Mouse (Mus musculus) midbrain, embryonic 11.5 days (tissue): ENCODE results near the gene Glis3. TPM values are rescaled to one million over a fixed set of nuclear protein-coding genes. Genes with fewer than 3 reads are reported as not detected.

Experiments used
- ATAC-seq: fragments of 200-750 bp; cut with Nextera tagmentation; 2 replicates; pipeline ENCODE4 v1.8.0; 2017; ENCODE audit warnings: moderate TSS enrichment, moderate library complexity; ENCODE audit not compliant: low FRiP score
- DNase-seq: peaks from one replicate; pipeline ENCODE4 v3.0.0; 2015; ENCODE audit warnings: low spot score; ENCODE audit errors: missing footprints
- H3K27ac ChIP-seq: fragments of 300-500 bp; sonication (generic); 2 replicates; pipeline ENCODE4 v1.5.1; 2014; ENCODE audit warnings: low read depth, low read length
- H3K27me3 ChIP-seq: fragments of 300-500 bp; sonication (generic); 2 replicates; pipeline ENCODE4 v1.6.1; 2014; ENCODE audit warnings: mild to moderate bottlenecking, low read length, moderate library complexity, mixed read lengths; ENCODE audit not compliant: control insufficient read depth, insufficient read depth
- H3K36me3 ChIP-seq: fragments of 300-500 bp; sonication (generic); 2 replicates; pipeline ENCODE4 v1.6.1; 2014; ENCODE audit warnings: mild to moderate bottlenecking, low read length, moderate library complexity, mixed read lengths; ENCODE audit not compliant: control insufficient read depth, insufficient read depth
- H3K4me1 ChIP-seq: fragments of 300-500 bp; sonication (generic); 2 replicates; pipeline ENCODE4 v1.6.1; 2014; ENCODE audit warnings: low read length; ENCODE audit not compliant: control insufficient read depth, insufficient read depth
- H3K4me2 ChIP-seq: fragments of 300-500 bp; sonication (generic); 2 replicates; pipeline ENCODE4 v1.6.1; 2014; ENCODE audit warnings: mild to moderate bottlenecking, moderate library complexity
- H3K4me3 ChIP-seq: fragments of 300-500 bp; sonication (generic); 2 replicates; pipeline ENCODE4 v1.5.1; 2014; ENCODE audit warnings: low read depth, low read length
- H3K9ac ChIP-seq: fragments of 300-500 bp; sonication (generic); 2 replicates; pipeline ENCODE4 v1.6.1; 2014; ENCODE audit warnings: low read length
- H3K9me3 ChIP-seq: fragments of 300-500 bp; sonication (generic); 2 replicates; pipeline ENCODE4 v1.6.1; 2016; ENCODE audit warnings: low read length; ENCODE audit not compliant: control insufficient read depth
- WGBS: fragments of 180-500 bp; shearing (Covaris S2); extraction: QIAGEN DNeasy Blood & Tissue Kit; methylation state at CpG from one replicate; pipeline ENCODE4 v1.1.7; 2014; 5-methylcytosine and 5-hydroxymethylcytosine counted together
- polyA plus RNA-seq: library from polyadenylated mRNA; unstranded; fragments of >200 nt; fragmentation: Nextera tagmentation; extraction: Ambion mirVana; gene quantifications from 2 replicates; pipeline ENCODE4 v1.2.1, GENCODE M21; 2014

The Glis3 gene
- polyA plus RNA-seq, 1 experiment from 2014 or later: 1.9 TPM

- peaks cover 6% of the 10 kb centered on the region; the same call in 1 of the 2 replicates for H3K27me3 ChIP-seq
- DNase-seq: peak; percentile 76
- no peak overlapping the region for H3K9ac ChIP-seq
- no peak for ATAC-seq
- WGBS: 51% methylated on average over 4 of the region's 4 CpGs
- H3K36me3 ChIP-seq: no peaks in the 10 kb centered on the region
- no peaks in the 10 kb centered on the region for H3K9me3 ChIP-seq
- H3K4me2 ChIP-seq: no peak overlapping the region
- no peak overlapping the region for H3K27ac ChIP-seq
- H3K4me3 ChIP-seq: no peak overlapping the region
- H3K4me1 ChIP-seq: peaks cover 25% of the 10 kb centered on the region
Measured at GRCm38 (mm10) chr19:28305510-28305909, 374.4 kb downstream of the Glis3 start.

- no peaks in the 10 kb centered on the region for H3K36me3 ChIP-seq
- WGBS: 11% methylated on average over 2 of the region's 2 CpGs
- H3K27me3 ChIP-seq: peaks cover 8% of the 10 kb centered on the region; the same call in 1 of the 2 replicates
- ATAC-seq (peak; percentile 87), DNase-seq (peak; percentile 92)
- no peak overlapping the region for H3K4me2 ChIP-seq
- peaks cover 25% of the 10 kb centered on the region for H3K4me1 ChIP-seq
- no peak overlapping the region for H3K4me3 ChIP-seq
- H3K9me3 ChIP-seq: no peaks in the 10 kb centered on the region
- H3K27ac ChIP-seq: no peak overlapping the region
- no peak overlapping the region for H3K9ac ChIP-seq
Measured at GRCm38 (mm10) chr19:28302831-28303242, 377.0 kb downstream of the Glis3 start.

- Histone ChIP-seq H3K4me2 (no peak overlapping the region), H3K4me3 (no peak overlapping the region), H3K9ac (no peak overlapping the region), H3K36me3 (no peaks in the 10 kb centered on the region), H3K27me3 (peaks cover 6% of the 10 kb centered on the region; the same call in 1 of the 2 replicates), H3K4me1 (peaks cover 18% of the 10 kb centered on the region), H3K9me3 (no peaks in the 10 kb centered on the region), H3K27ac (no peak overlapping the region)
- ATAC-seq (no peak), DNase-seq (peak; percentile 51)
- 88% methylated on average over 8 of the region's 8 CpGs for WGBS
Measured at GRCm38 (mm10) chr19:28300226-28300625, 379.7 kb downstream of the Glis3 start.

- no peak overlapping the region for H3K27ac ChIP-seq
- no peak overlapping the region for H3K4me3 ChIP-seq
- 73% methylated on average over 11 of the region's 11 CpGs for WGBS
- peaks cover 17% of the 10 kb centered on the region for H3K4me1 ChIP-seq
- H3K36me3 ChIP-seq: no peaks in the 10 kb centered on the region
- DNase-seq (peak; percentile 62), ATAC-seq (no peak)
- peaks cover 5% of the 10 kb centered on the region; the same call in 1 of the 2 replicates for H3K27me3 ChIP-seq
- no peaks in the 10 kb centered on the region for H3K9me3 ChIP-seq
- H3K9ac ChIP-seq: no peak overlapping the region
- H3K4me2 ChIP-seq: no peak overlapping the region
Measured at GRCm38 (mm10) chr19:28299211-28299775, 380.6 kb downstream of the Glis3 start.

GRCm38 (mm10) chr19:28298669-28299068 lies 381.2 kb downstream of the Glis3 start:
- Histone ChIP-seq H3K4me3 (no peak overlapping the region), H3K9me3 (no peaks in the 10 kb centered on the region), H3K4me1 (peaks cover 14% of the 10 kb centered on the region), H3K27ac (no peak overlapping the region), H3K27me3 (0 out of 2 replicates have a peak, but pooled peaks cover 2% of the 10 kb centered on the region), H3K4me2 (no peak overlapping the region), H3K9ac (no peak overlapping the region), H3K36me3 (no peaks in the 10 kb centered on the region)
- no peak for DNase-seq
- 79% methylated on average over 9 of the region's 9 CpGs for WGBS
- ATAC-seq: no peak

- Histone ChIP-seq H3K4me2 (no peak overlapping the region), H3K27ac (no peak overlapping the region), H3K27me3 (no peaks in the 10 kb centered on the region), H3K9ac (no peak overlapping the region), H3K4me1 (no peaks in the 10 kb centered on the region), H3K9me3 (no peaks in the 10 kb centered on the region), H3K4me3 (no peak overlapping the region), H3K36me3 (no peaks in the 10 kb centered on the region)
- DNase-seq (peak; percentile 19), ATAC-seq (no peak)
- WGBS: 86% methylated on average over 4 of the region's 4 CpGs
Measured at GRCm38 (mm10) chr19:28291596-28291995, 388.3 kb downstream of the Glis3 start.

GRCm38 (mm10) chr19:28289457-28289856 lies 390.4 kb downstream of the Glis3 start:
- ATAC-seq (no peak), DNase-seq (peak; percentile 39)
- 87% methylated on average over 4 of the region's 4 CpGs for WGBS
- H3K4me3 ChIP-seq: no peak overlapping the region
- no peak overlapping the region for H3K9ac ChIP-seq
- no peak overlapping the region for H3K27ac ChIP-seq
- H3K4me2 ChIP-seq: no peak overlapping the region
- H3K27me3 ChIP-seq: no peaks in the 10 kb centered on the region
- H3K36me3 ChIP-seq: no peaks in the 10 kb centered on the region
- H3K9me3 ChIP-seq: no peaks in the 10 kb centered on the region
- no peaks in the 10 kb centered on the region for H3K4me1 ChIP-seq

- ATAC-seq: no peak
- Histone ChIP-seq H3K9ac (no peak overlapping the region), H3K4me2 (no peak overlapping the region), H3K36me3 (no peaks in the 10 kb centered on the region), H3K4me3 (no peak overlapping the region), H3K9me3 (no peaks in the 10 kb centered on the region), H3K27me3 (no peaks in the 10 kb centered on the region), H3K4me1 (no peaks in the 10 kb centered on the region), H3K27ac (no peak overlapping the region)
- peak; percentile 70 for DNase-seq
- WGBS: 72% methylated on average over 2 of the region's 2 CpGs
Measured at GRCm38 (mm10) chr19:28287431-28287830, 392.4 kb downstream of the Glis3 start.

GRCm38 (mm10) chr19:28284098-28284569 lies 395.7 kb downstream of the Glis3 start:
- WGBS: 87% methylated on average over 7 of the region's 7 CpGs
- H3K36me3 ChIP-seq: no peaks in the 10 kb centered on the region
- peak; percentile 37 for DNase-seq
- H3K27me3 ChIP-seq: no peaks in the 10 kb centered on the region
- H3K27ac ChIP-seq: no peak overlapping the region
- H3K9ac ChIP-seq: no peak overlapping the region
- H3K4me1 ChIP-seq: peaks cover 9% of the 10 kb centered on the region; the same call in 1 of the 2 replicates
- H3K4me2 ChIP-seq: no peak overlapping the region
- no peak for ATAC-seq
- no peak overlapping the region for H3K4me3 ChIP-seq
- no peaks in the 10 kb centered on the region for H3K9me3 ChIP-seq
